Comparison of ENCODE assay signal across 15 mouse cellular contexts in the genomic region with DNA sequence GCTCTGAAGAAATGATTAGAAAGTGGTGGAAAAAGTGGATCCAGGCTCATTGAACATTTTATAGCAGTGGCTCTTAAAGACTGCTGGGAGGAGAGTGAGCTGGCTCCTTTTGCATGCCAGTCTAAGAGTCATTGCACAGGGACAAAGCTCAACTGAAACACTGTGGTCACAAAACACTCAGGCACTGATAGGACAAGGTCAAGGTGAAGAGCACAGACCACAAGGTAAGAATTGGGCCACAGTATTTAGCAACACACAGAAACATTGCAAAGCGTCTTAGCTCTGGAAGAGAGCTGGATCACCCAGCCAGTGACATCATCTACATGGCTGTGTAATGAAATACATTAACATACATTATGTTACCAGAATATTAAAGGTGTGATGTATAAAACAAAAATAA.
DNase-seq lines count a peak whose midpoint lies in the region; ATAC-seq lines count a peak whose summit lies in the region.
"Had no signal": no experiment of that assay in that cellular context is flagged by ENCODE, and none has a peak within 500 bp of the region (broad histone marks: within the 10 kb centered on the region; RNA-seq: fewer than 3 reads in every experiment).

No protein-coding gene starts in this region.

- no peak for ATAC-seq in erythroid progenitor cell, adult 5-6 weeks (replicated peaks; ENCODE audit: low FRiP score, poor library complexity, severe bottlenecking)
- ATAC-seq: forebrain, embryonic 13.5 days; forebrain, embryonic 15.5 days; forebrain, postnatal 0 days had no signal

- peak; percentile 51 for DNase-seq in adrenal gland, adult 2 months
- DNase-seq in adrenal gland, postnatal 4 days (ENCODE audit: low spot score in 2 of 2), result no peak
- DNase-seq in adrenal gland, postnatal 10 days, result peak; percentile 6
- DNase-seq in adrenal gland, postnatal 14 days, result peak; percentile 28
- DNase-seq in left cerebral cortex, adult 9 months (ENCODE audit: low spot score in 2 of 2), result no peak
- DNase-seq: cerebellum, adult 11-12 months; cerebellum, adult 2 months; cerebellum, adult 9-11 months; cerebellum, postnatal 14 days; cerebellum, postnatal 36 days; embryo, embryonic 11 days; forebrain, postnatal 0 days had no signal

Comparison
In these comparisons a context has a peak if more than half of its experiments do, and no peak if none do; other contexts are left out.
1. DNase-seq: peak in adrenal gland, adult 2 months (single experiment), adrenal gland, postnatal 10 days (single experiment) and adrenal gland, postnatal 14 days (single experiment); none in adrenal gland, postnatal 4 days (0 of 2) and left cerebral cortex, adult 9 months (0 of 2).